ENCODE assay signal across 9 mouse cellular contexts in the genomic region with DNA sequence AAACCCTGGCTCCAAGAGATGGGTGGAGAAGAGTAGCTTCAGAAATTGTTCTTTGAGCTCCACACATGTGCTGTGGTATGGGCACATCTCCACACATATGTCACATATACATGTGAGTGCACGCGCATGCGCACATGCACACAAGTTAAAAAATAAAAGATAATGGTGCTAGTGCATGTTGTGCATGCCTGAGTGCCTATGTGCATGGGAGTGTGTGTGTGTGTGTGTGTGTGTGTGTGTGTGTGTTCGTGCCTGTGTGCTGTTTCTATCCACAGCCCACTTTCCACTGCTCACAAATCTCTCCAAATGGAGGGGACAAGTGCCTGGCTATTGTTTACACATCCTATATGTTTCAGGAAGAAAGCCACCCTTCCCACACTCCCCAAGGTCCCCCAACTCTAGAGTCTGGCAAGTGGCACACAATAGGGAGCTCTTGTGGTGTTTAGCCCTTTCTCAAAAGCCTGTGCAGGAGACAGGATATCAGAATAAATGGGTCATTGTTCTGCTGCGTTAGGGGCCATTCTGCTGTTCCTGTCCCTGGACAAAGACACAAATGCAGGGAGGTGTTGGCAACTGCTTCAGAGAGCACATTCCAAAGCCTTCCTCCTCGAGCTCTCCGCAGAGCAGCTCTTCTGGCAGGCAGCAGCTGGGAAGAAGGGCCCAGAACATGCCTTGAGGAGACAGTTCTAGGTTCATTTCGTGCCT. TPM values are rescaled to one million over a fixed set of nuclear protein-coding genes. Genes with fewer than 3 reads are reported as not detected.
DNase-seq lines count a peak whose midpoint lies in the region; ATAC-seq and TF ChIP-seq lines count a peak whose summit lies in the region.
"Had no signal": no experiment of that assay in that cellular context is flagged by ENCODE, and none has a peak within 500 bp of the region (broad histone marks: within the 10 kb centered on the region; RNA-seq: fewer than 3 reads in every experiment).

No protein-coding gene starts in this region.

- WGBS in hindbrain, embryonic 11.5 days = 47% methylated on average over 8 of the region's 8 CpGs
- WGBS in hindbrain, postnatal 0 days = 52% methylated on average over 8 of the region's 8 CpGs
- 49% methylated on average over 8 of the region's 8 CpGs for WGBS in hindbrain, embryonic 16.5 days
- 71% methylated on average over 8 of the region's 8 CpGs for WGBS in liver, postnatal 0 days (ENCODE audit: insufficient replicate concordance)

- H3K9ac ChIP-seq in hindbrain, embryonic 11.5 days (ENCODE audit: low read depth, low read length) = no peak overlapping the region
- H3K9ac ChIP-seq in hindbrain, postnatal 0 days (replicated peaks; ENCODE audit: low read length) = no peak overlapping the region
- H3K9ac ChIP-seq in hindbrain, embryonic 16.5 days (ENCODE audit: low read depth, low read length) = no peak overlapping the region
- H3K9ac ChIP-seq in liver, postnatal 0 days (replicated peaks) = no peak overlapping the region

- H3K27me3 ChIP-seq in hindbrain, embryonic 11.5 days (ENCODE audit: control insufficient read depth, insufficient read depth, low read length) = no peaks in the 10 kb centered on the region
- H3K27me3 ChIP-seq in hindbrain, postnatal 0 days (ENCODE audit: insufficient read depth, low read length) = no peaks in the 10 kb centered on the region
- no peaks in the 10 kb centered on the region for H3K27me3 ChIP-seq in hindbrain, embryonic 16.5 days (replicated peaks; ENCODE audit: control insufficient read depth, insufficient read depth, low read length)
- no peaks in the 10 kb centered on the region for H3K27me3 ChIP-seq in liver, postnatal 0 days (ENCODE audit: insufficient read depth, low read length)

- ATAC-seq in hindbrain, embryonic 11.5 days (ENCODE audit: low FRiP score) = no peak
- ATAC-seq in hindbrain, postnatal 0 days = no peak
- ATAC-seq in hindbrain, embryonic 16.5 days = peak; percentile 34; the same call in 1 of the 2 replicates
- ATAC-seq in liver, postnatal 0 days = no peak

- no peaks in the 10 kb centered on the region for H3K36me3 ChIP-seq in hindbrain, embryonic 11.5 days (ENCODE audit: control insufficient read depth, insufficient read depth, low read length)
- H3K36me3 ChIP-seq in hindbrain, postnatal 0 days (ENCODE audit: insufficient read depth, low read length) = no peaks in the 10 kb centered on the region
- no peaks in the 10 kb centered on the region for H3K36me3 ChIP-seq in hindbrain, embryonic 16.5 days (ENCODE audit: control insufficient read depth, insufficient read depth, low read length)
- H3K36me3 ChIP-seq in liver, postnatal 0 days (replicated peaks; ENCODE audit: insufficient read depth, low read length) = no peaks in the 10 kb centered on the region

- H3K4me1 ChIP-seq in hindbrain, embryonic 11.5 days (replicated peaks; ENCODE audit: control insufficient read depth, insufficient read depth, low read length) = peaks cover 3% of the 10 kb centered on the region; the same call in 1 of the 2 replicates
- H3K4me1 ChIP-seq in hindbrain, postnatal 0 days (ENCODE audit: insufficient read depth, low read length) = no peaks in the 10 kb centered on the region
- no peaks in the 10 kb centered on the region for H3K4me1 ChIP-seq in hindbrain, embryonic 16.5 days (ENCODE audit: control insufficient read depth, insufficient read depth, low read depth, low read length)
- H3K4me1 ChIP-seq in liver, postnatal 0 days (ENCODE audit: insufficient read depth) = peaks cover 5% of the 10 kb centered on the region

- no peaks in the 10 kb centered on the region for H3K9me3 ChIP-seq in hindbrain, embryonic 11.5 days (ENCODE audit: control insufficient read depth, low read length)
- H3K9me3 ChIP-seq in hindbrain, postnatal 0 days (ENCODE audit: low read length) = no peaks in the 10 kb centered on the region
- no peaks in the 10 kb centered on the region for H3K9me3 ChIP-seq in hindbrain, embryonic 16.5 days (ENCODE audit: control insufficient read depth, low read length)
- no peaks in the 10 kb centered on the region for H3K9me3 ChIP-seq in liver, postnatal 0 days (ENCODE audit: low read length)

- H3K27ac ChIP-seq in hindbrain, embryonic 11.5 days (ENCODE audit: low read depth, low read length) = no peak overlapping the region
- no peak overlapping the region for H3K27ac ChIP-seq in hindbrain, postnatal 0 days
- H3K27ac ChIP-seq in hindbrain, embryonic 16.5 days (ENCODE audit: low read depth, low read length) = no peak overlapping the region
- H3K27ac ChIP-seq in liver, postnatal 0 days (ENCODE audit: low read depth) = no peak overlapping the region

- peak; percentile 26 for DNase-seq in hindbrain, embryonic 11.5 days (ENCODE audit: low spot score)
- DNase-seq in hindbrain, postnatal 0 days (ENCODE audit: low spot score) = no peak
- DNase-seq in embryo, embryonic 11 days = peak; percentile 37
- peak; percentile 44 for DNase-seq in lung, postnatal 36 days
- no peak for DNase-seq in liver, postnatal 0 days
- DNase-seq in layer of hippocampus, postnatal 25 days (ENCODE audit: extremely low spot score in 1 of 2, low spot score in 1 of 2) = no peak
- DNase-seq in right cerebral cortex, postnatal 25 days = no peak
- DNase-seq: cerebellum, postnatal 10 days had no signal

- H3K4me3 ChIP-seq in hindbrain, embryonic 11.5 days (ENCODE audit: low read depth, low read length) = no peak overlapping the region
- H3K4me3 ChIP-seq in hindbrain, postnatal 0 days (ENCODE audit: low read length) = no peak overlapping the region
- no peak overlapping the region for H3K4me3 ChIP-seq in hindbrain, embryonic 16.5 days (ENCODE audit: low read length)
- H3K4me3 ChIP-seq in liver, postnatal 0 days (ENCODE audit: low read depth, low read length) = no peak overlapping the region

- no peak for TF ChIP-seq CTCF in hindbrain, postnatal 0 days (IDR thresholded peaks at IDR 0.05; ENCODE audit: low read depth)
- no peak for TF ChIP-seq CTCF in liver, postnatal 0 days (IDR thresholded peaks at IDR 0.05; ENCODE audit: low read depth)

- H3K4me2 ChIP-seq in hindbrain, embryonic 11.5 days (replicated peaks; ENCODE audit: low read depth, low read length) = no peak overlapping the region
- no peak overlapping the region for H3K4me2 ChIP-seq in hindbrain, postnatal 0 days (ENCODE audit: low read depth, low read length)
- H3K4me2 ChIP-seq in hindbrain, embryonic 16.5 days (ENCODE audit: low read length) = no peak overlapping the region
- H3K4me2 ChIP-seq in liver, postnatal 0 days (ENCODE audit: low read depth, low read length) = no peak overlapping the region

- TF ChIP-seq EP300 in liver, postnatal 0 days (IDR thresholded peaks at IDR 0.05; ENCODE audit: low read depth) = no peak

RNA-seq across cellular contexts. Expression of gene Tgfbr2, which starts 37.9 kb away (rescaled TPM):
- polyA plus RNA-seq in hindbrain, embryonic 11.5 days (2014; fragmentation: Nextera tagmentation; extraction: Ambion mirVana) = 8.8 and 10.9 TPM in 2 replicates
- 21.7 and 23.1 TPM in 2 replicates for total RNA-seq in hindbrain, postnatal 0 days (2014; rRNA removed)
- 7.2 and 7.7 TPM in 2 replicates for polyA plus RNA-seq in hindbrain, postnatal 0 days (2015; fragmentation: Nextera tagmentation; extraction: Ambion mirVana)
- 8.4 and 10.5 TPM in 2 replicates for polyA plus RNA-seq in hindbrain, embryonic 16.5 days (2015; fragmentation: Nextera tagmentation; extraction: Ambion mirVana)
- 5.2 and 5.6 TPM in 2 replicates for polyA plus RNA-seq in liver, postnatal 0 days (2015; fragmentation: Nextera tagmentation; extraction: Ambion mirVana)
- total RNA-seq in layer of hippocampus, postnatal 25 days (2021) = 10 to 100 TPM; 10.4 to 12.2 TPM

Comparison
In these comparisons a context has a peak if more than half of its experiments do, and no peak if none do; other contexts are left out.
1. DNase-seq: peak in hindbrain, embryonic 11.5 days (single experiment), embryo, embryonic 11 days (single experiment) and lung, postnatal 36 days (single experiment); none in hindbrain, postnatal 0 days (single experiment), liver, postnatal 0 days (single experiment), layer of hippocampus, postnatal 25 days (0 of 2) and right cerebral cortex, postnatal 25 days (single experiment).